Mouse (Mus musculus) CD8-positive naive resting alpha-beta T cell, adult 2 months (primary cell): ENCODE measurements at regions not wholly inside any gene's neighbourhood (a gene's known extent, or its start where the extent isn't known, plus 50 kb on each side); places are given as distances from the start of the nearest gene placed in this dataset.
"Not testable (repeated sequence)": the region's sequence is repeated elsewhere in the genome, so short reads cannot be mapped to it uniquely, and the experiment has no call there.

Source experiments
- DNase-seq, 2 experiments: peaks; one replicate each; pipeline ENCODE4 v3.0.0; 2022; ENCODE audit warnings: low read depth in 2 of 2, low spot score in 2 of 2

- DNase-seq: no peak
These were observed 106.6 kb upstream of the Nt5e start for GRCm38 (mm10) chr9:88220360-88220759.

- DNase-seq: no peak
These were observed 105.7 kb upstream of the Nt5e start for GRCm38 (mm10) chr9:88221276-88221675.

- DNase-seq: no peak
These were observed 105.1 kb upstream of the Nt5e start for GRCm38 (mm10) chr9:88221850-88222353.

GRCm38 (mm10) chr9:88237126-88237525 lies 89.9 kb upstream of the Nt5e start:
- DNase-seq: no peak

- DNase-seq: no peak
These were observed 88.7 kb upstream of the Nt5e start for GRCm38 (mm10) chr9:88238346-88238745.

- DNase-seq: no peak
These were observed 86.3 kb upstream of the Nt5e start for GRCm38 (mm10) chr9:88240740-88241139.

GRCm38 (mm10) chr9:88241203-88241995 lies 85.6 kb upstream of the Nt5e start:
- DNase-seq: peak; percentile 71 to 76

GRCm38 (mm10) chr9:88242530-88242929 lies 84.5 kb upstream of the Nt5e start:
- no peak for DNase-seq

- no peak for DNase-seq
These were observed 82.5 kb upstream of the Nt5e start for GRCm38 (mm10) chr9:88244492-88244891.

GRCm38 (mm10) chr9:88255948-88256347 lies 71.0 kb upstream of the Nt5e start:
- no peak for DNase-seq

GRCm38 (mm10) chr9:88259627-88260026 lies 67.4 kb upstream of the Nt5e start:
- DNase-seq: no peak

- no peak for DNase-seq
These were observed 66.8 kb upstream of the Nt5e start for GRCm38 (mm10) chr9:88260072-88260635.

GRCm38 (mm10) chr9:88262461-88262860 lies 64.5 kb upstream of the Nt5e start:
- no peak for DNase-seq

GRCm38 (mm10) chr9:88266346-88266745 lies 60.7 kb upstream of the Nt5e start:
- DNase-seq: not testable (repeated sequence)

- no peak for DNase-seq
These were observed 58.2 kb upstream of the Nt5e start for GRCm38 (mm10) chr9:88268811-88269210.

GRCm38 (mm10) chr9:88269216-88269615 lies 57.8 kb upstream of the Nt5e start:
- no peak for DNase-seq

- DNase-seq: no peak
These were observed 56.2 kb upstream of the Nt5e start for GRCm38 (mm10) chr9:88270836-88271235.

GRCm38 (mm10) chr9:88273304-88273703 lies 53.7 kb upstream of the Nt5e start:
- no peak for DNase-seq

GRCm38 (mm10) chr9:88274040-88274439 lies 53.0 kb upstream of the Nt5e start:
- no peak for DNase-seq

GRCm38 (mm10) chr9:88274681-88275336 lies 52.2 kb upstream of the Nt5e start:
- no peak for DNase-seq

GRCm38 (mm10) chr9:88276023-88276568 lies 50.9 kb upstream of the Nt5e start:
- no peak for DNase-seq

GRCm38 (mm10) chr9:88277031-88277430 lies 50.0 kb upstream of the Nt5e start:
- no peak for DNase-seq
